Mouse (Mus musculus) heart, adult 2 months (tissue): ENCODE results near the gene Slc27a4. TPM values are rescaled to one million over a fixed set of nuclear protein-coding genes. Genes with fewer than 3 reads are reported as not detected.

Experiments
- DNase-seq, 2 experiments: peaks; one replicate each; pipeline ENCODE4 v3.0.0; 2021
- H3K27ac ChIP-seq: fragments of 200-600 bp; 2 replicates; pipeline ENCODE4 v1.8.1; 2022
- H3K27me3 ChIP-seq: fragments of 200-500 bp; 2 replicates; pipeline ENCODE4 v1.6.1; 2012; ENCODE audit warnings: mild to moderate bottlenecking, low read length, inconsistent platforms, mixed read lengths; ENCODE audit not compliant: control insufficient read depth, insufficient read depth
- H3K36me3 ChIP-seq: fragments of 200-500 bp; 2 replicates; pipeline ENCODE4 v1.6.1; 2012; ENCODE audit warnings: low read length, inconsistent platforms; ENCODE audit not compliant: control insufficient read depth, insufficient read depth
- H3K4me1 ChIP-seq: fragments of 200-500 bp; 2 replicates; pipeline ENCODE4 v1.6.1; 2011; ENCODE audit warnings: low read length; ENCODE audit not compliant: control insufficient read depth, insufficient read depth
- H3K4me3 ChIP-seq: fragments of 200-600 bp; 2 replicates; pipeline ENCODE4 v1.8.1; 2022
- H3K79me2 ChIP-seq: fragments of 200-500 bp; replicated peaks from 2 replicates; pipeline ENCODE4 v1.6.1; 2012; ENCODE audit warnings: mild to moderate bottlenecking, inconsistent platforms, low read length, moderate library complexity, mixed read lengths; ENCODE audit not compliant: control insufficient read depth, insufficient read depth
- H3K9ac ChIP-seq: fragments of 200-500 bp; 2 replicates; pipeline ENCODE4 v1.6.1; 2012; ENCODE audit warnings: low read depth, mild to moderate bottlenecking, control low read depth, inconsistent platforms, low read length, mixed read lengths
- CTCF ChIP-seq: fragments of 200-600 bp; IDR thresholded peaks from 2 replicates; pipeline ENCODE4 v1.8.1; 2022; ENCODE audit warnings: antibody characterized with exemption, mild to moderate bottlenecking, moderate library complexity
- EP300 ChIP-seq: fragments of 200-500 bp; IDR thresholded peaks from 2 replicates; pipeline ENCODE4 v1.6.1; 2011; ENCODE audit warnings: low read depth, low read length, control low read depth; ENCODE audit not compliant: insufficient read depth
- POLR2A ChIP-seq: fragments of 200-500 bp; IDR thresholded peaks from 2 replicates; pipeline ENCODE4 v1.6.1; 2011; ENCODE audit warnings: mild to moderate bottlenecking, low read depth, low read length, control low read depth; ENCODE audit not compliant: insufficient read depth
- WGBS: fragments of 180-500 bp; shearing (Covaris S2); methylation state at CpG from one replicate; pipeline ENCODE4 v1.1.7; 2018; 5-methylcytosine and 5-hydroxymethylcytosine counted together
- intact Hi-C: fragments of 180-260 bp; cut with DNase I; formaldehyde crosslinking; loops from one replicate; pipeline ENCODE4 v1.15.1; 2025
- microRNA-seq, 2 experiments: library from miRNA; unstranded; fragments of <30 nt; microRNA quantifications; one replicate each; pipeline ENCODE4 v1.2.0; 2021
- polyA plus RNA-seq: library from polyadenylated mRNA; depleted of rRNA; stranded (reverse); fragments of >200 nt; gene quantifications from 2 replicates; pipeline ENCODE4 v1.2.3, GENCODE M21; 2012; rRNA removed
- total RNA-seq, 2 experiments: library from RNA; stranded (reverse); gene quantifications; 2 replicates each; pipeline ENCODE4 v1.2.3; 2021

The Slc27a4 gene
- total and polyA plus RNA-seq, 3 experiments: 16.6 to 18.0 (median 17.0) TPM

- intact Hi-C loops: loop anchor here (2.0 kb wide), 1 partner anchor 41 kb away; no protein-coding TSS in a partner anchor
- H3K4me3 ChIP-seq: no peak overlapping the region
- H3K9ac ChIP-seq: no peak overlapping the region
- H3K27me3 ChIP-seq: no peaks in the 10 kb centered on the region
- no peak overlapping the region for H3K27ac ChIP-seq
- no peaks in the 10 kb centered on the region for H3K4me1 ChIP-seq
- WGBS: 61% methylated on average over 5 of the region's 5 CpGs
- no peak for TF ChIP-seq CTCF
- TF ChIP-seq EP300: no peak
- TF ChIP-seq POLR2A: no peak
- DNase-seq: no peak
- no peaks in the 10 kb centered on the region for H3K79me2 ChIP-seq
- no peaks in the 10 kb centered on the region for H3K36me3 ChIP-seq
These were observed 55.5 kb downstream of the Slc27a4 start for GRCm38 (mm10) chr2:29857967-29858366.

GRCm38 (mm10) chr2:29858748-29859473 lies 56.5 kb downstream of the Slc27a4 start:
- H3K79me2 ChIP-seq: no peaks in the 10 kb centered on the region
- intact Hi-C loops: loop anchor here (2.0 kb wide), 1 partner anchor 42 kb away; no protein-coding TSS in a partner anchor
- H3K4me3 ChIP-seq: no peak overlapping the region
- 0 out of 2 replicates have a peak, but pooled peaks have one; percentile 22 for TF ChIP-seq EP300
- TF ChIP-seq CTCF: peak; percentile 75
- no peak for TF ChIP-seq POLR2A
- H3K36me3 ChIP-seq: no peaks in the 10 kb centered on the region
- WGBS: 5% methylated on average over 5 of the region's 5 CpGs
- no peak overlapping the region for H3K27ac ChIP-seq
- DNase-seq: peak in 1 of 2 experiments; percentile 44
- H3K27me3 ChIP-seq: no peaks in the 10 kb centered on the region
- no peaks in the 10 kb centered on the region for H3K4me1 ChIP-seq
- H3K9ac ChIP-seq: no peak overlapping the region

- intact Hi-C loops: no loop called here
- WGBS: 77% methylated on average over 4 of the region's 4 CpGs
- no peak for TF ChIP-seq POLR2A
- TF ChIP-seq CTCF: no peak
- no peak for TF ChIP-seq EP300
- no peaks in the 10 kb centered on the region for H3K27me3 ChIP-seq
- H3K4me1 ChIP-seq: no peaks in the 10 kb centered on the region
- H3K27ac ChIP-seq: no peak overlapping the region
- DNase-seq: no peak
- no peak overlapping the region for H3K9ac ChIP-seq
- no peaks in the 10 kb centered on the region for H3K79me2 ChIP-seq
- no peaks in the 10 kb centered on the region for H3K36me3 ChIP-seq
- H3K4me3 ChIP-seq: no peak overlapping the region
These were observed 62.7 kb downstream of the Slc27a4 start for GRCm38 (mm10) chr2:29865125-29865524.

Small RNAs within 50 kb of the gene (microRNA-seq; reads per million reads assigned to microRNA genes)
- gene Mir219a-2: 0 reads per million in 2 experiments
- 0 reads per million in 2 experiments for gene Mir219b

Other genes with a start within 250 kb of the Slc27a4 start
- gene Rapgef1, start 182.9 kb upstream of the Slc27a4 start, total RNA-seq: 100 to 1,000 TPM in 1 of 2 experiments, 10 to 100 TPM in 1; 96.7 to 116 TPM
- 65.0 and 86.1 TPM in 2 replicates for gene Rapgef1, start 182.9 kb upstream of the Slc27a4 start, polyA plus RNA-seq
- gene Gm13420, start 50.9 kb upstream of the Slc27a4 start, total RNA-seq: not detected
- not detected in 2 replicates for gene Gm13420, start 50.9 kb upstream of the Slc27a4 start, polyA plus RNA-seq
- not detected for gene Gm13547, start 43.3 kb upstream of the Slc27a4 start, total RNA-seq
- gene Gm13547, start 43.3 kb upstream of the Slc27a4 start, polyA plus RNA-seq: not detected in 2 replicates
- 10 to 100 TPM; 15.8 to 22.7 TPM for gene Coq4, start 15.1 kb upstream of the Slc27a4 start, total RNA-seq
- gene Coq4, start 15.1 kb upstream of the Slc27a4 start, polyA plus RNA-seq: 28.6 and 38.6 TPM in 2 replicates
- 10 to 100 TPM; 24.4 to 32.5 TPM for gene Trub2, start 14.1 kb upstream of the Slc27a4 start, total RNA-seq
- 34.0 and 44.3 TPM in 2 replicates for gene Trub2, start 14.1 kb upstream of the Slc27a4 start, polyA plus RNA-seq
- gene Urm1, start 17.4 kb downstream of the Slc27a4 start, total RNA-seq: 10 to 100 TPM; 31.7 to 34.4 TPM
- gene Urm1, start 17.4 kb downstream of the Slc27a4 start, polyA plus RNA-seq: 30.5 and 38.3 TPM in 2 replicates
- gene Cercam, start 66.5 kb downstream of the Slc27a4 start, total RNA-seq: 1 to 10 TPM; 3.0 to 4.1 TPM
- gene Cercam, start 66.5 kb downstream of the Slc27a4 start, polyA plus RNA-seq: 6.9 and 9.1 TPM in 2 replicates
- gene Odf2, start 86.6 kb downstream of the Slc27a4 start, total RNA-seq: 10 to 100 TPM; 16.6 to 20.1 TPM
- gene Odf2, start 86.6 kb downstream of the Slc27a4 start, polyA plus RNA-seq: 22.2 and 22.3 TPM in 2 replicates
- gene Gle1, start 132.8 kb downstream of the Slc27a4 start, total RNA-seq: 10 to 100 TPM; 23.8 to 25.6 TPM
- 14.9 and 25.5 TPM in 2 replicates for gene Gle1, start 132.8 kb downstream of the Slc27a4 start, polyA plus RNA-seq
- 100 to 1,000 TPM; 159 to 167 TPM for gene Sptan1, start 162.9 kb downstream of the Slc27a4 start, total RNA-seq
- gene Sptan1, start 162.9 kb downstream of the Slc27a4 start, polyA plus RNA-seq: 130 and 163 TPM in 2 replicates
- 1 to 10 TPM; 6.4 TPM for gene Wdr34, start 246.2 kb downstream of the Slc27a4 start, total RNA-seq
- 10.3 and 11.6 TPM in 2 replicates for gene Wdr34, start 246.2 kb downstream of the Slc27a4 start, polyA plus RNA-seq